Mouse (Mus musculus) kidney, adult 2 months (tissue): ENCODE results near the gene Wwc2.

Experiments used
- CTCF ChIP-seq: fragments of 200-500 bp; conservative IDR thresholded peaks from 2 replicates; pipeline ENCODE4 v1.5.1; 2011; ENCODE audit warnings: low read depth, mild to moderate bottlenecking, control low read depth, low read length, moderate library complexity, mixed read lengths; ENCODE audit not compliant: insufficient read depth, insufficient read length
- POLR2A ChIP-seq: fragments of 200-500 bp; IDR thresholded peaks from one replicate; pipeline ENCODE4 v1.6.1; 2011; ENCODE audit warnings: low read depth, low read length, control low read depth

- TF ChIP-seq POLR2A: no peak
- no peak for TF ChIP-seq CTCF
These were observed 168.9 kb downstream of the Wwc2 start, which contains the start of gene Cldn24 for GRCm38 (mm10) chr8:47821843-47822242.
